Mouse (Mus musculus): ENCODE data around the gene Efcab5. TPM values are rescaled to one million over a fixed set of nuclear protein-coding genes. Genes with fewer than 3 reads are reported as not detected.

Gene Efcab5
- under 1 TPM; 0.32 to 0.43 TPM for total RNA-seq (2021)
- long read RNA-seq, experiment 1, result 0 reads
- long read RNA-seq, experiment 2, result 0 reads

GRCm38 (mm10) chr11:77188868-77189267, at the start of gene Efcab5:
TSS of gene Efcab5 (minus strand) at chr11:77188968.
- no peak for DNase-seq
- intact Hi-C loops (cut with DNase I), result no loop called here

GRCm38 (mm10) chr11:77235267-77235666, 46.5 kb upstream of the Efcab5 start:
- no peak for DNase-seq
- intact Hi-C loops (cut with DNase I), result no loop called here

GRCm38 (mm10) chr11:77231514-77231913, 42.7 kb upstream of the Efcab5 start:
- intact Hi-C loops (cut with DNase I), result no loop called here
- DNase-seq, result no peak

GRCm38 (mm10) chr11:77230765-77231164, 42.0 kb upstream of the Efcab5 start:
- intact Hi-C loops (cut with DNase I), result no loop called here
- DNase-seq, result no peak

GRCm38 (mm10) chr11:77216761-77217130, 28.0 kb upstream of the Efcab5 start:
- no peak for DNase-seq
- intact Hi-C loops (cut with DNase I), result no loop called here

- intact Hi-C loops (cut with DNase I), result loop anchor here (2.0 kb wide), 1 partner anchor 115 kb away; no protein-coding TSS in a partner anchor
- DNase-seq, result peak; percentile 86
Measured at GRCm38 (mm10) chr11:77215951-77216760, 27.4 kb upstream of the Efcab5 start, which contains the start of gene Ssh2. TSS of gene Ssh2 (plus strand) at chr11:77216287.

- DNase-seq, result no peak
- intact Hi-C loops (cut with DNase I), result loop anchor here (2.0 kb wide), 1 partner anchor 115 kb away; no protein-coding TSS in a partner anchor
Measured at GRCm38 (mm10) chr11:77215483-77215882, 26.7 kb upstream of the Efcab5 start.

- intact Hi-C loops (cut with DNase I), result loop anchor here (1.0 to 2.0 kb wide), 3 partner anchors 94 to 233 kb away; no protein-coding TSS in a partner anchor
- DNase-seq, result peak; percentile 52 to 68
Measured at GRCm38 (mm10) chr11:77214755-77215154, 26.0 kb upstream of the Efcab5 start.

- no peak for DNase-seq
- intact Hi-C loops (cut with DNase I), result loop anchor here (1.0 to 2.0 kb wide), 3 partner anchors 94 to 233 kb away; no protein-coding TSS in a partner anchor
Measured at GRCm38 (mm10) chr11:77214142-77214692, 25.4 kb upstream of the Efcab5 start.

- intact Hi-C loops (cut with DNase I), result no loop called here
- no peak for DNase-seq
Measured at GRCm38 (mm10) chr11:77200703-77201102, 11.9 kb upstream of the Efcab5 start.

- no peak for DNase-seq
- intact Hi-C loops (cut with DNase I), result no loop called here
Measured at GRCm38 (mm10) chr11:77199636-77200035, 10.9 kb upstream of the Efcab5 start.

- DNase-seq, result no peak
- intact Hi-C loops (cut with DNase I), result no loop called here
Measured at GRCm38 (mm10) chr11:77196181-77197143, 7.7 kb upstream of the Efcab5 start.

GRCm38 (mm10) chr11:77195360-77196109, 6.8 kb upstream of the Efcab5 start:
- DNase-seq, result no peak
- intact Hi-C loops (cut with DNase I), result no loop called here

- DNase-seq, result no peak
- intact Hi-C loops (cut with DNase I), result no loop called here
Measured at GRCm38 (mm10) chr11:77194762-77195161, 6.0 kb upstream of the Efcab5 start.

GRCm38 (mm10) chr11:77193941-77194553, 5.3 kb upstream of the Efcab5 start:
- intact Hi-C loops (cut with DNase I), result no loop called here
- no peak for DNase-seq

GRCm38 (mm10) chr11:77193410-77193809, 4.6 kb upstream of the Efcab5 start:
- intact Hi-C loops (cut with DNase I), result no loop called here
- DNase-seq, result no peak

- DNase-seq, result no peak
- intact Hi-C loops (cut with DNase I), result no loop called here
Measured at GRCm38 (mm10) chr11:77184926-77185325, 3.8 kb downstream of the Efcab5 start.

GRCm38 (mm10) chr11:77182616-77183015, 6.2 kb downstream of the Efcab5 start:
- intact Hi-C loops (cut with DNase I), result no loop called here
- no peak for DNase-seq

- intact Hi-C loops (cut with DNase I), result no loop called here
- no peak for DNase-seq
Measured at GRCm38 (mm10) chr11:77182041-77182440, 6.7 kb downstream of the Efcab5 start.
